Mouse (Mus musculus) mesoderm, embryonic 11.5 days (tissue): ENCODE data around the gene Galnt16.
A peak's percentile ranks its signal among the peaks of the same experiment; 100 is the strongest.

Experiments
- DNase-seq: peaks from one replicate; pipeline ENCODE4 v3.0.0-alpha.2; 2012; ENCODE audit warnings: low read depth, low spot score

The Galnt16 gene

DNA sequence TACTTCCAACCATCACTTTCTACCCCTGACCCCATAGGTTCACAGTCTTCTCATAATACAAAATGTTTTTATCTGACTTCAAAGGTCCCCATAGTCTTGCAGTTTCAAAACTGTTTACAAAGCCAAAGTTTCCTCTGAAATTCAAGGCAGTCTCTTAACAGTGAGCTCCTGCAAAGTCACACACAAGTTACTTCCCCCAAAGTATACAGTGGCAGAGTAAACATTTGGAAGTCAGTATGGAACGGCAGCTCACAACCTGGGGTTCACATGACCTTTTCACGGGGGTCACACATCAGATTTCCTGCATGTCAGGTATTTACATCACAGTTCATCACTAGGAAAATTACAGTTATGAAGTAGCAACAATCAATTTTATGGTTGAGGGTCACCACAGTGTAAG, 145.9 kb downstream of the Galnt16 start:
- no peak for DNase-seq

DNA sequence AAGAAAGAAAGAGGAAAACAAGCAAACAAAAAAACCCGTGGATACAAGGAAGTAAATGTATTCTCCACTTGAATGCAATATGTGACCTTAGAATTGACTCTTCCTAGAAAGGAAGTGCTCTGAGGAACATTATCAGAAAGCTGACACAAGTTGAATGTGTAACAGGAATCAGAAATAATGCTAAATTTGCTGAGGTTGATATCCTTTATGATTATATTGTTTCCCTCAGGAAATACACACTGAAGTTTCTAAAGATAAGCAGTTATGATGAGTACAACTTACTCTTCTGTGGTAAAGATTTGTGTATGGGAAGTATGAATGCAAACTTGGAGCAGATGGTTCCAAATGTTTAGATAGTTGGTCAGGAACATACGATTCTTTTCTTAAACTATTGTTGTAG, 150.3 kb downstream of the Galnt16 start:
- no peak for DNase-seq

DNA sequence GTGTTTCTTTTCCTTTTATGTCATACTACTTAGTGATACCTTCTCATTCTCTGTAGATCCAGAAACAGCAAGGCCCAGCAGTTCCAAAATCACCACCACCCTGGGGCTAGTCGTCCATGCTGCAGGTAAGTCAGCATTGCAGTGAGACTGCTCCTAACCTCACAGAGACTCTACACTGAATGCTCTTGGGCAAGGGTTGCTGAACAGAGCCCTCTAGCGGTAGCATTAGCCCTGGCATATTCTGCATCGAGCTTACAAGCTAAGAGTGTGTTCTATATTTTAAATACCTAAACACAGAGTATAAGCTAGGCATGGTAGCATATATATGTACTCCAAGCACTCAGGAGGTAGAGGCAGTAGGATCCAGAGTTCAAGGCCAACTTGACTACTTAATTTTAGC, 155.1 kb downstream of the Galnt16 start:
- DNase-seq = peak; percentile 53
